Mouse (Mus musculus) T-cell, adult 2 months (primary cell): ENCODE data around the gene Tmem255b.

ENCODE experiments used
- DNase-seq: peaks from one replicate; pipeline ENCODE4 v3.0.0; 2022; ENCODE audit warnings: low spot score

Tmem255b gene

DNA sequence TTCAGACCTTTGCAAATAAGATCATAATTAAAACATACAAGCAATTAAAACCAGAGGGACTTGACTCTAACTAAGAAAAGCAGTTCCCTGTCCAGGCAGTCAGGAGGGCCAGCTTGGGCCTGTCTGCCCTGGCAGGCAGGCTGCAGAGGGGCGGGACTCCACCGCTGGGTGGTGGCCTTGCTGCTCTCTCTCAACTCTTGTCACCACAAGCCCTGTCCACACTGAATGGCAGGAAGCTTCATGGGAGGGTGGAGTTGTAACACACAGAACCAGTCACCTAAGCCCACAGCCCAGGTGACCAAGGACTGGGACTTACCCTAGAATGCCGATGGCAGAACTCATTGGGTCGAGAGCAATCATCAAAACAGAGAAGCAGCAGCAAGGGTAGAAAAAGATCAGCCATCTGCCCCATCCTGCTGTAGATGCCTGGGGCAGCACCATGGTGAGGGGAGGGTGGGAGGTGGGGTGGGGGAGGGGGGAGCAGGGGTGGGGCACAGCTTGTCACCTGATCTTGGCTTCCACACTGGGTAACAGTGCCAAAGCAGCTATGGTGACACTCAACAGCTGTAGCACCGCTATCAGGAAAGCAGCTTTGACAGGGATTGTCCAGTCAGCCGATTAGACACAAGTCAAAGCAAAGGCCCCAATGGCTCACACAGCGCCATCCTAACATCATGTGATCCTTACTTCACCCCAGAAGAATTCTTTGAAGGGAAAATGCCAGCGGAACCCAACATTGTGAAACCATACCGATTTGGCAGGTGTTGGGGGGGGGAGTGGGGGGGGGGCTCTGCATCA is 57.4 kb downstream of the Tmem255b start:
- DNase-seq: no peak

GRCm38 (mm10) chr8:13493011-13493410 is 58.0 kb downstream of the Tmem255b start:
- DNase-seq: no peak

GRCm38 (mm10) chr8:13493858-13494631 is 59.1 kb downstream of the Tmem255b start, which contains the start of gene Gas6:
Gas6 (minus strand) TSS chr8:13494490.
- no peak for DNase-seq

GRCm38 (mm10) chr8:13501221-13501620 is 66.2 kb downstream of the Tmem255b start:
- no peak for DNase-seq

GRCm38 (mm10) chr8:13503936-13504606 is 69.1 kb downstream of the Tmem255b start:
- DNase-seq: no peak

DNA sequence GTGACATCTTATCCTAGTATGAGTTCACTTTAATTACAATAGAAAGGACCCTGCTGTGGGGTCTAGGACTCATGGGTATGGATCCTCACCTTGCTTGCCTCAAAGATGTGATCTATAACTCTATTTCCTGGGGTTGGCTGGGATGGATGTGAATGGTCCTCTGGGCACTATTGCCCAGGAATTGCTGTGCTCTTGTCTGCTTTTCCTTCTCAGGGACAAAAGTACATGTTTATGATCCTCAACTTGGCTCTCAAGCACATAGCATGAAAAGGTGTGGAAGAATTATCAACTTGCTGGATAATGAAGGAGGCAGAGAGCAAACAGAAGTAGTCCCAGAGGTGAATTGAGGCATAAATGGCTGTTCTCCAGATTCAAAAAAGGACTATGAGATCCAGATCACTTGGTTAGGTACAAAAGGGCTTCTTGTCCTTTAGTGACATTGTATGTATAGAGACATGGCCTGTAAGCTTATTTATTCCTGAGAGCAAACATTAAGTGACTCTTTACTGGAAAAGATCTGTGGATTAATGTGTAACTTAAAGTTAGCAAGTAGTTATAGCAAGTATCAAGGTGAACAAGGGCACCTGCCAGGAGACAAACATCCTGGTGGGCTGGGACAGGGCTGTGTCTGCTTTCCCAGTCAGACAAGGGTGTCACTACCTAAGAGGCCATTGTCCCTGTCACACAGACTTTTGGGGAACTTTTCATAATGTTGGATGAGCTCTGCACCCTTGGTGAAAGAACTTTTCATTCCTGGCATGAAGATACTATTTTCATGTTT is 70.1 kb downstream of the Tmem255b start:
- no peak for DNase-seq

GRCm38 (mm10) chr8:13506849-13507248 is 71.9 kb downstream of the Tmem255b start:
- DNase-seq: no peak

DNA sequence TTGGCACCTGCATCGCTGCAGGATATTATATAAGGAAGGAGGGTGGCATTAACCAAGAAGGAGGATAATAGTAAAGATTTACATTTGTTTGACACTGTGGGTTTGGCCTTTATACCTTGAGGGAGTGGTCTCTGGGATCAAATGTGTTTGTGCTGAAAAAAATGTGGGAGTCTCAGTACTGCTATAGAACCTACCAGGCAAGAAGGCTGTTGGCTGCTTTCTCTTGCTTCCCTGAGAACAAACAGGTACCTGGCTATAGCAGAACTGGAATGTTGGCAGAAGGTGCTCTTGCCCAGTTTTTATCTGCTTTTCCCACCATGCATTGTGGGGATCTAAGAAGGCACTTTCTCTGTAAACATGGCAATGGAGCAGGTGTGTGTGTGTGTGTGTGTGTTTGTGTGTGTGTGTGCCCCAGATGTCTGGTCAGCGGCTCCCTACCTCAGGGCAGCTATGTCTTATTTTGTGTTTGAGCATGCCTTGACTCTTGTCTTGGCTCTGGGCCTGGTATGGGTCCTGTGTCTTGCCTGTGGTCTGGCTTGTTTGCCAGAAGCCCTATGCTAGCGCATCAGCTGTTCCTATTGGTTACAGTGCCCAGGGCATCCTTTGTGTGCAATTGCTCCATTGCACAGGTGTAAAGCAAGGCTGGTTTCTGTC is 72.4 kb downstream of the Tmem255b start:
- DNase-seq: no peak

GRCm38 (mm10) chr8:13512016-13512415 is 77.0 kb downstream of the Tmem255b start:
- DNase-seq: no peak

- DNase-seq: no peak
These were observed 77.7 kb downstream of the Tmem255b start for GRCm38 (mm10) chr8:13512677-13513076.

DNA sequence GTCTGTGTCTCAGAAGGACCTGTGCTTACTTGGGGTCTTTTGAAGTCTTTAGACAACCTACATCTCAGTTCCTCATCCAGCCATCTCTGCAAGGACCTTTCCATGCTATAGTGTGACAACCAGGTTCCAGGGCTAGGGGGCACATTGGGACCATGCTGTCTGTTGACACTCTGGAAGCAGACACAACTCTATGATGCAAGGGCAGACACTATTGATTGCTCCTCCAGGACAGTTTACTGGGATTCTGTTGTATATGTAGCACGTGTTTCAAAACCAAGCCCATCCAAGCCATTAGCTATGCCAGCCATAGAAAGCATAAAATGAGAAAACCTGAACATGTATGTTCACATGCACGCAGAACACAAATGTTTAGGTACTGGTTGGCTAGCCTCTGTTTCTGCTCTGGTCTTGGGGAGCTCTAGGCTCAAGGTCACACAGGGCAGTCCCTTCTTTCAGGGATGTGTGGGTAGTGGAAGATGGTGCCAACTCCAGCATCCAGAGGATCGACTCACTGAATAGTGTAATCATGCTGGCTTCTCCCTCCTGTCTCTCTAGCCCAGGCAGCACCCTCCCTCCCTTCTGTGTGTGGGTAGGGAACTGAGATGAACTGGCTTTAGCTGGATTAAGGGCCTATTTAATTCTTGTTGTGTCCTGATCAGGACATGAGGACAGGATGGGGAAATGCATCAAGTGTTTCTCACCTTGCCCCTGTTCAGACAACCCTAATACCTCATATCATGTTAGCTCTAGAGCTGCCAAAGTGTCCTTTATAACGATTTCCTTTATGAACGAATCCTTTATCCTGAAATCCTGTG is 78.8 kb downstream of the Tmem255b start:
- DNase-seq: no peak

- no peak for DNase-seq
These were observed 81.0 kb downstream of the Tmem255b start for GRCm38 (mm10) chr8:13516011-13516442.

GRCm38 (mm10) chr8:13516728-13517127 is 81.7 kb downstream of the Tmem255b start:
- DNase-seq: no peak

DNA sequence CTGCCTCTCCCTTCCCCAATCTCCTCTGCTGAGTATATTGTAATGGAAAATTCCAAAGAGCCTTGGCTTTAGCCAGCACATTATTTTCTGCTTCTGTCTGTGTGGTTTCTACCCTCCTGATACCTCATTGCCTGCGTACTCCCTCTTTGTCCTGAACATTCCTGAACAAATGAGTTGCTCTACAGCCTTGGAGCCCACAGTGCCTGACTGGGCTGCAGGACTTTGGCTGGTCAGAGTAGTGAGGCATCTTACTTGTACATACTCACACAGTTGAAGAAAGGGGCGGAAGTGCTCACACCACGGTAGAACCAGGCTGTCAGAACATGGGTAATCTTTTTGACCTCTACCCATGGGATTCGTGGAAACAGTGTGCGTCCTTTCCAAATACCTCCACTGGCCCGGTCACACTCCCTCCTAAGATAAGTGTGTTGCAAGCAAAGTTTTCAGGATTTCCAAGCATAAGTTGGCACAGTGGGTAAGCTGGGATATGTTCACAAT is 82.3 kb downstream of the Tmem255b start:
- DNase-seq: no peak
